Mouse (Mus musculus): Measurements from ENCODE around the gene Bach1.

DNA sequence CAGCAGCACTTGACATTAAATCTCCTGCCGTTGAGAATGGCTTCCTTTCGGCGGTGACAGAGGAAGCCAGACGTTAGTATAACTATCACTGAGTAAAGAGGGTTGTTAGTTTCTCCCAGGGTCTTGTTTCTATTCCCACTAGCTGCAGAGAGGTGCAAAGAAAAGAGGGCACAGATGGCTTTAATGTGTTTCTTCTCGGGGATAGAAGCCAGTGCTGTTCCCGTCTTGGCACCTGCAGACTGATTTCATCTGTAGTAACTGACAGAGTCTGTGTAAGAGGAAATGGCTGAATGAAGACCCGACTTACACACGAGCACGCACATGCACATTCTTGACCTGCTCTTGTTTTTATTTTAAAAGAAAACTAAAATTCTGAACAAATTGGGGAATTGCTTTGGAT is 28.5 kb downstream of the Bach1 start:
- TF ChIP-seq POLR2A (IDR thresholded peaks at IDR 0.05; ENCODE audit: extremely low read depth, insufficient read depth, low read length) (no peak), CTCF (IDR thresholded peaks at IDR 0.05; ENCODE audit: low read depth, low read length) (no peak)
